Mouse (Mus musculus): ENCODE data around the gene Il20rb. TPM values are rescaled to one million over a fixed set of nuclear protein-coding genes. Genes with fewer than 3 reads are reported as not detected.

Gene Il20rb
- polyA plus RNA-seq, 1 experiment = 0.43 TPM

GRCm38 (mm10) chr9:100493611-100494261 is 7.1 kb upstream of the Il20rb start:
- H3K4me1 ChIP-seq (ENCODE audit: control insufficient read depth, insufficient read depth, low read length) = no peaks in the 10 kb centered on the region
- H3K27ac ChIP-seq (ENCODE audit: insufficient read depth, low read length) = no peak overlapping the region
- no peak overlapping the region for H3K4me3 ChIP-seq (ENCODE audit: low read depth, low read length)
- H3K36me3 ChIP-seq (ENCODE audit: control insufficient read depth, insufficient read depth, low read length, poor library complexity, severe bottlenecking) = no peaks in the 10 kb centered on the region
- TF ChIP-seq EP300 (IDR thresholded peaks at IDR 0.05; ENCODE audit: insufficient read depth, low read depth, low read length) (no peak), POLR2A (IDR thresholded peaks at IDR 0.05; ENCODE audit: insufficient read depth, low read length) (no peak), CTCF (IDR thresholded peaks at IDR 0.05; ENCODE audit: low read depth, low read length) (no peak)
- no peak overlapping the region for H3K9ac ChIP-seq (ENCODE audit: low read depth, poor library complexity, severe bottlenecking)
- no peaks in the 10 kb centered on the region for H3K27me3 ChIP-seq (ENCODE audit: control insufficient read depth, insufficient read depth, low read length, poor library complexity, severe bottlenecking)
- H3K9me3 ChIP-seq (replicated peaks; ENCODE audit: control insufficient read depth, insufficient read depth, low read length, poor library complexity, severe bottlenecking) = no peaks in the 10 kb centered on the region

- Histone ChIP-seq H3K4me1 (ENCODE audit: control insufficient read depth, insufficient read depth, low read length) (no peaks in the 10 kb centered on the region), H3K36me3 (ENCODE audit: control insufficient read depth, insufficient read depth, low read length, poor library complexity, severe bottlenecking) (no peaks in the 10 kb centered on the region), H3K9ac (ENCODE audit: low read depth, poor library complexity, severe bottlenecking) (no peak overlapping the region), H3K4me3 (ENCODE audit: low read depth, low read length) (no peak overlapping the region), H3K27me3 (ENCODE audit: control insufficient read depth, insufficient read depth, low read length, poor library complexity, severe bottlenecking) (no peaks in the 10 kb centered on the region), H3K9me3 (replicated peaks; ENCODE audit: control insufficient read depth, insufficient read depth, low read length, poor library complexity, severe bottlenecking) (no peaks in the 10 kb centered on the region), H3K27ac (ENCODE audit: insufficient read depth, low read length) (no peak overlapping the region)
- TF ChIP-seq POLR2A (IDR thresholded peaks at IDR 0.05; ENCODE audit: insufficient read depth, low read length) (no peak), CTCF (IDR thresholded peaks at IDR 0.05; ENCODE audit: low read depth, low read length) (no peak), EP300 (IDR thresholded peaks at IDR 0.05; ENCODE audit: insufficient read depth, low read depth, low read length) (no peak)
These were observed 4.8 kb upstream of the Il20rb start for GRCm38 (mm10) chr9:100491424-100491823.

- H3K27ac ChIP-seq (ENCODE audit: insufficient read depth, low read length) = no peak overlapping the region
- H3K9me3 ChIP-seq (replicated peaks; ENCODE audit: control insufficient read depth, insufficient read depth, low read length, poor library complexity, severe bottlenecking) = no peaks in the 10 kb centered on the region
- no peaks in the 10 kb centered on the region for H3K36me3 ChIP-seq (ENCODE audit: control insufficient read depth, insufficient read depth, low read length, poor library complexity, severe bottlenecking)
- no peak overlapping the region for H3K4me3 ChIP-seq (ENCODE audit: low read depth, low read length)
- H3K27me3 ChIP-seq (ENCODE audit: control insufficient read depth, insufficient read depth, low read length, poor library complexity, severe bottlenecking) = no peaks in the 10 kb centered on the region
- TF ChIP-seq CTCF (IDR thresholded peaks at IDR 0.05; ENCODE audit: low read depth, low read length) (no peak), EP300 (IDR thresholded peaks at IDR 0.05; ENCODE audit: insufficient read depth, low read depth, low read length) (no peak), POLR2A (IDR thresholded peaks at IDR 0.05; ENCODE audit: insufficient read depth, low read length) (no peak)
- H3K4me1 ChIP-seq (ENCODE audit: control insufficient read depth, insufficient read depth, low read length) = no peaks in the 10 kb centered on the region
- no peak overlapping the region for H3K9ac ChIP-seq (ENCODE audit: low read depth, poor library complexity, severe bottlenecking)
These were observed 2.4 kb upstream of the Il20rb start for GRCm38 (mm10) chr9:100488969-100489368.

- no peaks in the 10 kb centered on the region for H3K4me1 ChIP-seq (ENCODE audit: control insufficient read depth, insufficient read depth, low read length)
- H3K9ac ChIP-seq (ENCODE audit: low read depth, poor library complexity, severe bottlenecking) = no peak overlapping the region
- no peaks in the 10 kb centered on the region for H3K27me3 ChIP-seq (ENCODE audit: control insufficient read depth, insufficient read depth, low read length, poor library complexity, severe bottlenecking)
- H3K27ac ChIP-seq (ENCODE audit: insufficient read depth, low read length) = no peak overlapping the region
- no peaks in the 10 kb centered on the region for H3K9me3 ChIP-seq (replicated peaks; ENCODE audit: control insufficient read depth, insufficient read depth, low read length, poor library complexity, severe bottlenecking)
- no peak overlapping the region for H3K4me3 ChIP-seq (ENCODE audit: low read depth, low read length)
- no peaks in the 10 kb centered on the region for H3K36me3 ChIP-seq (ENCODE audit: control insufficient read depth, insufficient read depth, low read length, poor library complexity, severe bottlenecking)
- TF ChIP-seq POLR2A (IDR thresholded peaks at IDR 0.05; ENCODE audit: insufficient read depth, low read length) (no peak), CTCF (IDR thresholded peaks at IDR 0.05; ENCODE audit: low read depth, low read length) (no peak), EP300 (IDR thresholded peaks at IDR 0.05; ENCODE audit: insufficient read depth, low read depth, low read length) (no peak)
These were observed 1.6 kb upstream of the Il20rb start for GRCm38 (mm10) chr9:100488056-100488713.

GRCm38 (mm10) chr9:100483318-100483717 is 3.3 kb downstream of the Il20rb start:
- H3K27me3 ChIP-seq (ENCODE audit: control insufficient read depth, insufficient read depth, low read length, poor library complexity, severe bottlenecking) = no peaks in the 10 kb centered on the region
- TF ChIP-seq POLR2A (IDR thresholded peaks at IDR 0.05; ENCODE audit: insufficient read depth, low read length) = no peak
- TF ChIP-seq EP300 (IDR thresholded peaks at IDR 0.05; ENCODE audit: insufficient read depth, low read depth, low read length) = no peak
- no peak for TF ChIP-seq CTCF (IDR thresholded peaks at IDR 0.05; ENCODE audit: low read depth, low read length)

GRCm38 (mm10) chr9:100481626-100482025 is 5.0 kb downstream of the Il20rb start:
- TF ChIP-seq EP300 (IDR thresholded peaks at IDR 0.05; ENCODE audit: insufficient read depth, low read depth, low read length) (no peak), CTCF (IDR thresholded peaks at IDR 0.05; ENCODE audit: low read depth, low read length) (no peak), POLR2A (IDR thresholded peaks at IDR 0.05; ENCODE audit: insufficient read depth, low read length) (no peak)
- Histone ChIP-seq H3K27me3 (ENCODE audit: control insufficient read depth, insufficient read depth, low read length, poor library complexity, severe bottlenecking) (no peaks in the 10 kb centered on the region), H3K36me3 (ENCODE audit: control insufficient read depth, insufficient read depth, low read length, poor library complexity, severe bottlenecking) (no peaks in the 10 kb centered on the region)

More at GRCm38 (mm10) chr9:100483318-100483717, 3.3 kb downstream of the Il20rb start:
- Histone ChIP-seq H3K4me1 (ENCODE audit: control insufficient read depth, insufficient read depth, low read length) (no peaks in the 10 kb centered on the region), H3K36me3 (ENCODE audit: control insufficient read depth, insufficient read depth, low read length, poor library complexity, severe bottlenecking) (no peaks in the 10 kb centered on the region), H3K27ac (ENCODE audit: insufficient read depth, low read length) (no peak overlapping the region), H3K4me3 (ENCODE audit: low read depth, low read length) (no peak overlapping the region), H3K9me3 (replicated peaks; ENCODE audit: control insufficient read depth, insufficient read depth, low read length, poor library complexity, severe bottlenecking) (no peaks in the 10 kb centered on the region), H3K9ac (ENCODE audit: low read depth, poor library complexity, severe bottlenecking) (no peak overlapping the region)

More at GRCm38 (mm10) chr9:100481626-100482025, 5.0 kb downstream of the Il20rb start:
- no peaks in the 10 kb centered on the region for H3K9me3 ChIP-seq (replicated peaks; ENCODE audit: control insufficient read depth, insufficient read depth, low read length, poor library complexity, severe bottlenecking)
- no peak overlapping the region for H3K27ac ChIP-seq (ENCODE audit: insufficient read depth, low read length)
- H3K9ac ChIP-seq (ENCODE audit: low read depth, poor library complexity, severe bottlenecking) = no peak overlapping the region
- H3K4me3 ChIP-seq (ENCODE audit: low read depth, low read length) = no peak overlapping the region
- H3K4me1 ChIP-seq (ENCODE audit: control insufficient read depth, insufficient read depth, low read length) = no peaks in the 10 kb centered on the region
